Mouse (Mus musculus) cortical plate, adult 2 months (tissue): ENCODE measurements around the gene Pgap3.

Experiments used
- CTCF ChIP-seq: fragments of 200-500 bp; IDR thresholded peaks from 2 replicates; pipeline ENCODE4 v1.5.1; 2011; ENCODE audit warnings: mild to moderate bottlenecking, control low read depth, low read length; ENCODE audit not compliant: insufficient read depth; ENCODE audit errors: extremely low read depth
- POLR2A ChIP-seq: fragments of 200-500 bp; IDR thresholded peaks from 2 replicates; pipeline ENCODE4 v1.6.1; 2011; ENCODE audit warnings: mild to moderate bottlenecking, low read length, control low read depth; ENCODE audit not compliant: insufficient read depth; ENCODE audit errors: extremely low read depth

DNA sequence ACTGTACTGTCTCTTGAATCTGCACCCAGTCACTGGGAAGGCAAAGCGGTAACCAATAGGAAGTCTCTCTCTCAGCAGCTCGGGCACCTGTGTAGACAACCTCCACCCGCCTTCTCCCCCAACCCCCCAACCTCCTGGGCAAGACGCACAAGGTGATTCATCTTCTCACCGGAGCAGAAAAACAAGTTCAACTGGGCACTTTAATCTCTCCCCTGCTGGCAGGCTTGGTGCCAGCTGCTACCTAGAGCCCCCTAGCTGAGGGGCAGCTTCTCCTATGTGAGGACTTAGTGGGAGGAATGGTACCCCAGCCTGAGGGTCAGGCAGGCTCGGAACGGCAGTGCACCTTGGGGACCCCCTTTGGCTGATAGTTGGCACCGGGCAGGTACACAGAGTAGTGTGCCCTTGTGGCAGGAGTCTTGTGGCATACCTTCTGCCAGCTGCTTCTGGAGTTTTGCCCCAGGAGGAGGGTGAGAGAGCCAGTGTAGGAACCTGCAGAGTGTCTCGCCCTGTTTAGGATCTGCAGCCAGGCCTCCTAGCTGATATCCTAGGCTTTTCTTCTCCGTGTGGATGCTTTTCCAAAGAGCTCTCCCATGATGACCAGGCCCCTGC lies 18.8 kb upstream of the Pgap3 start:
- TF ChIP-seq POLR2A (no peak), CTCF (no peak)
